Mouse (Mus musculus) liver, adult 2 months (tissue): ENCODE measurements around the gene Rita1.

Source experiments
- CTCF ChIP-seq: fragments of 200-500 bp; IDR thresholded peaks from 2 replicates; pipeline ENCODE4 v1.5.1; 2011; ENCODE audit warnings: low read depth, low read length, control low read depth
- POLR2A ChIP-seq: fragments of 200-500 bp; IDR thresholded peaks from 2 replicates; pipeline ENCODE4 v1.6.1; 2011; ENCODE audit warnings: low read length, control low read depth; ENCODE audit not compliant: insufficient read depth; ENCODE audit errors: extremely low read depth

DNA sequence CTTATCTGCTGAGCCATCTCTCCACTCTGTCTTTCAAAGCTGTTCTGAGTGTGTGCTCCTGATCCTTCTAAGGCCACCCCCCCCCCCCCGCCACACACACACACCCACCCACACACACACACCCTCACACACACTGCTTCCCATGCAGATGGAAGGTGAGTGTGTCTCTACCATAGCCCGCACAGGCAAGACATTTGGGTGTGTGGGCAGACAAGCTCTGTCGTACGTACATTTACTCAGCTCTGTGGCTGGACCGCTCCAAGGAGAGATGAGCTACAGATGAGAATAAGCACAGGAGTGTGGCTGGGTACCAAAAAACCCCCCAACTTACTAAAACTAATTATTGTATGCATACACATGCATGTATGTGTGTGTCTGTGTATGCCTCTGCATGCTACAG is 61.7 kb downstream of the Rita1 start:
- TF ChIP-seq CTCF (no peak), POLR2A (no peak)
